Mouse (Mus musculus): Measurements from ENCODE around the gene Asb17. TPM values are rescaled to one million over a fixed set of nuclear protein-coding genes. Genes with fewer than 3 reads are reported as not detected.
"Not testable (repeated sequence)": the region's sequence is repeated elsewhere in the genome, so short reads cannot be mapped to it uniquely, and the experiment has no call there.

Gene Asb17
- polyA plus RNA-seq, 1 experiment = not detected

GRCm38 (mm10) chr3:153823671-153824515, 20.1 kb upstream of the Asb17 start:
- H3K27ac ChIP-seq (replicated peaks; ENCODE audit: low read depth, low read length) = no peak overlapping the region
- H3K4me1 ChIP-seq (ENCODE audit: control insufficient read depth, insufficient read depth, insufficient read length, low read length) = no peaks in the 10 kb centered on the region
- H3K4me3 ChIP-seq (ENCODE audit: insufficient read depth, low read depth, low read length) = no peak overlapping the region

GRCm38 (mm10) chr3:153825197-153825596, 18.8 kb upstream of the Asb17 start:
- Histone ChIP-seq H3K4me3 (ENCODE audit: insufficient read depth, low read depth, low read length) (no peak overlapping the region), H3K4me1 (ENCODE audit: control insufficient read depth, insufficient read depth, insufficient read length, low read length) (no peaks in the 10 kb centered on the region), H3K27ac (replicated peaks; ENCODE audit: low read depth, low read length) (no peak overlapping the region)

- H3K27ac ChIP-seq (replicated peaks; ENCODE audit: low read depth, low read length) = no peak overlapping the region
- no peaks in the 10 kb centered on the region; the same call in 1 of the 2 replicates for H3K4me1 ChIP-seq (ENCODE audit: control insufficient read depth, insufficient read depth, insufficient read length, low read length)
- H3K4me3 ChIP-seq (ENCODE audit: insufficient read depth, low read depth, low read length) = no peak overlapping the region
These were observed 17.4 kb upstream of the Asb17 start for GRCm38 (mm10) chr3:153826616-153827015.

GRCm38 (mm10) chr3:153829788-153830187, 14.2 kb upstream of the Asb17 start:
- not testable (repeated sequence) for H3K27ac ChIP-seq (replicated peaks; ENCODE audit: low read depth, low read length); H3K4me3 ChIP-seq (ENCODE audit: insufficient read depth, low read depth, low read length); H3K4me1 ChIP-seq (ENCODE audit: control insufficient read depth, insufficient read depth, insufficient read length, low read length)

GRCm38 (mm10) chr3:153831014-153831872, 12.8 kb upstream of the Asb17 start:
- Histone ChIP-seq H3K4me3 (ENCODE audit: insufficient read depth, low read depth, low read length) (no peak overlapping the region), H3K4me1 (ENCODE audit: control insufficient read depth, insufficient read depth, insufficient read length, low read length) (no peaks in the 10 kb centered on the region; the same call in 1 of the 2 replicates), H3K27ac (replicated peaks; ENCODE audit: low read depth, low read length) (no peak overlapping the region)

- no peak overlapping the region for H3K27ac ChIP-seq (replicated peaks; ENCODE audit: low read depth, low read length)
These were observed 11.9 kb upstream of the Asb17 start for GRCm38 (mm10) chr3:153831873-153832653.

GRCm38 (mm10) chr3:153832654-153832945, 11.4 kb upstream of the Asb17 start:
- Histone ChIP-seq H3K4me1 (ENCODE audit: control insufficient read depth, insufficient read depth, insufficient read length, low read length) (no peaks in the 10 kb centered on the region; the same call in 1 of the 2 replicates), H3K4me3 (ENCODE audit: insufficient read depth, low read depth, low read length) (no peak overlapping the region), H3K27ac (replicated peaks; ENCODE audit: low read depth, low read length) (no peak overlapping the region)

More at GRCm38 (mm10) chr3:153831873-153832653, 11.9 kb upstream of the Asb17 start:
- Histone ChIP-seq H3K4me1 (ENCODE audit: control insufficient read depth, insufficient read depth, insufficient read length, low read length) (no peaks in the 10 kb centered on the region; the same call in 1 of the 2 replicates), H3K4me3 (ENCODE audit: insufficient read depth, low read depth, low read length) (no peak overlapping the region)

GRCm38 (mm10) chr3:153834071-153834470, 9.9 kb upstream of the Asb17 start:
- no peak overlapping the region for H3K27ac ChIP-seq (replicated peaks; ENCODE audit: low read depth, low read length)
- no peak overlapping the region for H3K4me3 ChIP-seq (ENCODE audit: insufficient read depth, low read depth, low read length)
- no peaks in the 10 kb centered on the region; the same call in 1 of the 2 replicates for H3K4me1 ChIP-seq (ENCODE audit: control insufficient read depth, insufficient read depth, insufficient read length, low read length)

GRCm38 (mm10) chr3:153835455-153836086, 8.4 kb upstream of the Asb17 start:
- Histone ChIP-seq H3K4me3 (ENCODE audit: insufficient read depth, low read depth, low read length) (no peak overlapping the region), H3K4me1 (ENCODE audit: control insufficient read depth, insufficient read depth, insufficient read length, low read length) (no peaks in the 10 kb centered on the region; the same call in 1 of the 2 replicates), H3K27ac (replicated peaks; ENCODE audit: low read depth, low read length) (no peak overlapping the region)

GRCm38 (mm10) chr3:153836316-153836715, 7.7 kb upstream of the Asb17 start:
- H3K4me3 ChIP-seq (ENCODE audit: insufficient read depth, low read depth, low read length) = no peak overlapping the region
- no peaks in the 10 kb centered on the region; the same call in 1 of the 2 replicates for H3K4me1 ChIP-seq (ENCODE audit: control insufficient read depth, insufficient read depth, insufficient read length, low read length)
- no peak overlapping the region for H3K27ac ChIP-seq (replicated peaks; ENCODE audit: low read depth, low read length)

- no peak overlapping the region for H3K4me3 ChIP-seq (ENCODE audit: insufficient read depth, low read depth, low read length)
These were observed 6.4 kb upstream of the Asb17 start for GRCm38 (mm10) chr3:153837593-153837992.

GRCm38 (mm10) chr3:153844757-153845156, 748 bp downstream of the Asb17 start:
- Histone ChIP-seq H3K27ac (replicated peaks; ENCODE audit: low read depth, low read length) (no peak overlapping the region), H3K4me3 (ENCODE audit: insufficient read depth, low read depth, low read length) (no peak overlapping the region), H3K4me1 (ENCODE audit: control insufficient read depth, insufficient read depth, insufficient read length, low read length) (no peaks in the 10 kb centered on the region)

More at GRCm38 (mm10) chr3:153837593-153837992, 6.4 kb upstream of the Asb17 start:
- Histone ChIP-seq H3K27ac (replicated peaks; ENCODE audit: low read depth, low read length) (no peak overlapping the region), H3K4me1 (ENCODE audit: control insufficient read depth, insufficient read depth, insufficient read length, low read length) (no peaks in the 10 kb centered on the region)

GRCm38 (mm10) chr3:153845500-153845899, 1.5 kb downstream of the Asb17 start:
- Histone ChIP-seq H3K27ac (replicated peaks; ENCODE audit: low read depth, low read length) (no peak overlapping the region), H3K4me1 (ENCODE audit: control insufficient read depth, insufficient read depth, insufficient read length, low read length) (no peaks in the 10 kb centered on the region), H3K4me3 (ENCODE audit: insufficient read depth, low read depth, low read length) (no peak overlapping the region)

- Histone ChIP-seq H3K4me1 (ENCODE audit: control insufficient read depth, insufficient read depth, insufficient read length, low read length) (no peaks in the 10 kb centered on the region), H3K4me3 (ENCODE audit: insufficient read depth, low read depth, low read length) (no peak overlapping the region), H3K27ac (replicated peaks; ENCODE audit: low read depth, low read length) (no peak overlapping the region)
These were observed 2.1 kb downstream of the Asb17 start for GRCm38 (mm10) chr3:153846109-153846508.
